Mouse (Mus musculus): ENCODE measurements at regions not wholly inside any gene's neighbourhood (a gene's known extent, or its start where the extent isn't known, plus 50 kb on each side); places are given as distances from the start of the nearest gene placed in this dataset.
"Not testable (repeated sequence)": the region's sequence is repeated elsewhere in the genome, so short reads cannot be mapped to it uniquely, and the experiment has no call there.

DNA sequence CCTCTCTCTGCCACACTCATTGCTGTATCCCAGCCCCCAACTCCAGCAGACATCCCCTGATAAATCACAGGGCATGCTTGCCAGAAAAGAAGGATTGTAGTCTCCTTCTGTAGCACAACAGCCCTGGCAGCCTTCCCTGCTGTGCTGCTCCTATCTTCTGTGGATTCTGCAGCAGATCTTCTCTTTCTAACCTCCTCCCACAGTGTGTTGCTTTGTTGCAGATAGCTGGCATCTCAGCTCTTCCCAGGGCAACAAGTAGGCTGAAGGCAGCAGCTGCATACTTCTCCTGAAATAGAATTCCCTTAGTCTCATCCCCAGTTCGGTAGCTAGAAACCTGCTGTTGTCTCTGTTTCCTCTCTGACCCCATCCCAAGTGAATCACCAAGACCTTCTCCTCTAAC, 77.7 kb downstream of the Amer1 start:
- DNase-seq: no peak

DNA sequence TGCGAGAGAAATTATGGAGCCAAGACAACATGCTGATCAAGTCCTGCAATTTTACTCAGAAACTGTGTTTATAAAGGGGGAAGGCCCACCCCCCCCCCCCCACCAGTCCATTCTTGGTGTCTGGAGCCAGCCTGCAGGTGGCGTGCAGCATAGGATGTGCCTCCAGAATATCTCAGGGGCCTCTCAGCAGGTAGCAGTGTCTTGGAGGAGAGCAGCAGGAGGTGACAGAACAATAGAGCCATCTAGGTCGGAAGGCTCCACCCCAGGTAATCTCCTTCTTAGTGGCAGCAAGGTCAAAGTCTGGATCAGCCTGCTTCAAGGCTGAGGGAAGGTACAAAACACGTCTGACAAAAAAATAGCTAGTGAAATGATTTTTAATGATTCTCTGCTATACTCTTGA, 79.3 kb downstream of the Amer1 start:
- DNase-seq: not testable (repeated sequence)

DNA sequence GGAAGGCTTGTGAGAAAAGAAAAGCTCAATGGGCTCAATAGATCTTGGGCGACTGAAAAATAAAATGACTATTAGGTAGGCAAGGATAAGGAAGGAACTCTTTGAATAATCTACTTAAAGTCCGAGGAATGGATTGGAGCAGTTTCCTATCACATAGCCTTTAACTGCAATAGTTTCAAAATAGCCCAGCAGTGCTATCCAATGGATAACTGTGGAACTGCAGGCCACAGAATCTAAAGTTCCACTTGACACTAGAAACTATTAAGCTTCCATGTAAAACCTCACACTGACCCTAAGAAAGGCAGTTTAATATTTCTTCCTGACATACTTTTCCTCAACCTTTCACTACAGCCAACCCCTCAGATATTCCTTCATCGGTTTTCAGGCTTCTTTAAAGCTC, 85.6 kb downstream of the Amer1 start:
- DNase-seq: peak; percentile 16
